Mouse (Mus musculus): ENCODE data around the gene Prkn.

Prkn gene

GRCm38 (mm10) chr17:11767301-11767700 lies 927.1 kb downstream of the Prkn start:
- peak; percentile 35 for DNase-seq

DNA sequence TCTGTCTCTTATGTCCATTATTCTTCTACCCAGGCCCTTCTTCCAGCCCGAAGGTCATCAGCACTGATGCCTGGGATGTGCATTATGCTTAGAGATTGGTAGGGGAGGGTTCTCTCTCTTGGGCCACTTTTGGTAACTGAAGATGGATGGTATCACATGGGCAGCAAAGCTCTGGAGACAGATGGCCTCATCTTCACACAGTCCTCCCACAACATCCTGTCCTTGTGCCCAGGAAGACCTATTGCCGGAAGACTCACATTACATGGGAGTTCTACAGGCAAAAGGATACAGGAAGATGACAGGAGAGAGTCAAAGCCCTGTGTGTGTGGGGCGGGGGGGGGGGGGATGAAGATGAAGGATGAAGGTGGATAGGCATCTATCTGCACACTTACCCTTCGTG lies 928.2 kb downstream of the Prkn start:
- DNase-seq = no peak

DNA sequence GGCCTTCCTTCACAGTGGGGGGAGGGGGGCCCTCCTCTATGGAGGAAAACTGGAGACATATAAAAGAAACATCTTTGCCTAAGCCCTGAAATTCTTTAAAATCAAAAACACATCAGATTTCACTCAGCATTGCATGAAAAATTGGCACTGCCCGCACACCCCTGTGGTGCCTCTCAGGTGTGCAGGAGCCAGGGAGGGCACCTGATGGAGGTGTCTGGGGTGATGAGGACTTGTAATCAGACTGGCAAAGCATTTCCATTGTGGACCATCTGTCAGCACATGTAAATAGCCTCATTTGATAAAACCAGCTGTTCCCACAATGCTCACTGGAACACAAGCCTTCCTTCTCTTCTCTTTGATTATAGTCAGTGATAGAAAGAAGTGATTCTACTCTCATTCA lies 928.8 kb downstream of the Prkn start:
- no peak for DNase-seq

- DNase-seq = no peak
Measured at GRCm38 (mm10) chr17:11769513-11769912, 929.3 kb downstream of the Prkn start.

- peak; percentile 44 for DNase-seq
Measured at GRCm38 (mm10) chr17:11779547-11779946, 939.4 kb downstream of the Prkn start.

DNA sequence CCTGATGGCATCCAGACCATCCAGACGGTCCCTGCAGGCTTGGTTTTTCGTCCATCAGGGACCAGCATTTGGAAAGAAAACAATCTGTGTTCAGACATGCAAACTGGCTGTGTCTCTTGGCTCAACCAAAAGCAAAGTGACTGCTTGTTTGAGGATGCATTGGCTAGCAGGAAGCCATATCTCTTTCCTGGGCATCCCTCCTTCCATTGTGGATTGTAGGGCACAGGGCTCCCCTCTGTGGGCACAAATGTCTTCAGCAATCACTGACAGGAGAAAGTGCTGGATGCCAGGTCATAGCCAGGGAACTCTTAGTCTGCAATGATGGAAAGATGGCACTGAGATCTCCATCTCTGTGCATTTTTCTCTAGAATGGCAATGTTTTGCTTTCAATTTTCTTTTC lies 939.8 kb downstream of the Prkn start:
- no peak for DNase-seq

DNA sequence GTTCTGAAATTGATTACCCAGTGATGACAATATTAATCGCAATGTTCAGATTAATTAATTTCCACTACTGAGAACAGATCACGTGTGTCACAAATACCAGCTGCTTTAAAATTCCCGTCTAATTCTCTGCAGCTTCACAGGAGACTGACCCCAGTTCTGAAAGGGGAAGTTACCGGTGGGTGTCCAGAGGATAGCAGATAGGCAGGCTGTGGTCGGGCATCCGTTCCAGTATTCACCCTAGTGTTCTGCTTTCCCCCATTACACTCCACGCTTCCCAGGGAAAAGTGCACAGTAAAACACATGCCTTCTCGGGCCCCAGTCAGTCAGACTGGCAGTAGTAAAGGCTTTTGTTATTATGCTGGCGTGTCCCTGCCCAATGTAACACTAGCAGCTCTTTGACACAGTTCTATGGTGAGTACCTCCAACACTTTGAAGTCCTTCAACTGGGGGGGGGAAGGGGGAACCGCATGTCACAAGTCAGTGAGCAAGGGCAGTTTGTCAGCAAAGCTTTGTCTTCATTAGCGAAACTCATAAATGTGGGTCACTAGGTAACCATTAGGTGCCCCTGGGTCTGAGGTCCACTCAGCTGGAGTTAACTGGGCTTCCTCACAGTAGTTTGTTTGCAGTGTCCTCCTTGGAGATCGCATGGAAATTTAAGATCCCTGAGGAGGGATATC lies 940.8 kb downstream of the Prkn start:
- DNase-seq = no peak

DNA sequence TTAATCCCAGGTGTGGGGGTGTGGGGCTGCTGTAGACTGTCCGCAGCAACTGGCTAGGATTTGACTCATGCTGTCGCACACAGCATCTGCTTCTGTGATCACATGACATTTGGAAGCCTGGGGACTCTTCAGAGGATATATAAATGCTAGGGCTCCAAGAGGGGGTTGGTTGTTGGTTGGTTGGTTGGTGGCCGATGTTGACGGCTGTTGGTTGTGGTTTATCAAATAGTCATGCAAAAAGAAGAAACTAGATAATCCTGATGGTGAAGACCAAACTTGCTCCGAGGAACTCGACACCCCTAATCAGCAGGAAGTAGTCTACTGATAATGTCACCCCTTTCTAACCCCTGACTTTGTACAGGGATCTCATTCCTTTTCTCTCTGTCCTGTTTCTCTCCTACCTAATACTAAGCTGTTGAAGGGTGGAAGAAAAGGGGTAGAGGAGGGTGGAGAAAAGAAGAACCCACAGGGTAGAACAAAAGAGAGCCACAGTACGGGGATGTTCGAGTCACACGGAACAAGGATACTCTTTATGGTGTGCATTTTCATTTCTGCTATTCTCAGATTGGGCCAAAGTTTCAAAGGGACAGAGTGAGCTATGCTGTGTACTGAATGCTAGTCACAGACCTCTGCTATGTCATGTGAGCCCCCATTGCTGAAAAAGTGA lies 948.2 kb downstream of the Prkn start:
- peak; percentile 10 for DNase-seq

- no peak for DNase-seq
Measured at GRCm38 (mm10) chr17:11795979-11796378, 955.8 kb downstream of the Prkn start.

GRCm38 (mm10) chr17:11801226-11801625 lies 961.0 kb downstream of the Prkn start:
- DNase-seq = peak; percentile 12

- DNase-seq = peak; percentile 24
Measured at GRCm38 (mm10) chr17:11807280-11807679, 967.1 kb downstream of the Prkn start.

DNA sequence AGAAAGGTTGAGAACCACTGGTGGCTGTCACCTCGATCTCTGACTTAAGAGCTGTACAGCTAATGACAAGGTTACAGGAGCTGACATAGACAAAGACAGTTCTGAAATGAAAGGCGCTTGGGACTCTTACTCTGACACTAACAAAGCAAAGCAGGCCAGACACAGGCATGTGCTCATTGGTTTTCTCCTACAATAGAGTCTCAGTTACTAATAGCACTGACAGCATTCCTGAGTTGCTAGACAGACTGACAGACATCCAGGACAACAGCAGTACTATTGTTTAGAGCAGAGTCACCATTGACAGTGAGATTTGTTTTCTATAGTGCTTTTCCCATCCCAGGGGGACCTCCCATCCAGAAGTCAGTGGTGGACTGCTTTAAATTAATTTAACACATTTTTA lies 977.7 kb downstream of the Prkn start:
- peak; percentile 43 for DNase-seq

DNA sequence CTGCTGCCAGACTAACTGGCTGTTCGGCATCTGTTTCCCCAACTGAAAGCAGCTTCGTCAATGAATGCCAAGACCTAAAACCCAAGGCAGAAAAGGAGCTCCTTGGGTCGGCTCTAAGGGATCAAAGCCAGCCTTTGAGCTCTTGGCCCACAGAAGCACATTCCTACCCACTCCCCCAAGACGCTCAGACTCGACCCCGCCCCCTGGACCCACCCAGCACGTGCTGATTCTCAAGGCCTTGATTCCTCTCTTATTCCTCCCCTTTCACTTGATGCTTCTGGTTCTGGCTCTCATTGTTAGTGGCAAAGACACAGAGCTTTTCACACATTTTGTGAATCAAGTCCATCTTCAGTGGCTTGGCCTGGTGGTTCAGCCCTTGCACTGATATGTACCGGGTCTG lies 979.3 kb downstream of the Prkn start:
- DNase-seq = peak; percentile 82

DNA sequence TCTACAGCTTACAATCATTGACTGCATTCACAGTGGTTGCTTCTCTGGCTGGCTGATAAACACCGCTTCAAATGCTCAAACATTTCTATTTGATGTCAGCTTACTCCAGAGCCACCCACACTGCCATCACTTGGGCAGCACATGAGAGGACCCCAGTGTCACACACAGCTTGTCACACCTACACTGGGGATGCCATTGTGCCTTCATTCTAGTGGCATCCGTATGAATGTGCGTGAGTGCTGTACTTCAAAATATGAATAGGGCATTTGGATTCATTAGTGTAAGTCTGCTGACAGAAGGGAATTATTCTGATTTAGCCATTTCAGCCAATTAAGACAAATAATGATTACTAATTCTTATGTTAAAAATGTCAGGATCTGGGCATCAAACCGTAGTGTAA lies 980.6 kb downstream of the Prkn start:
- peak; percentile 64 for DNase-seq

DNA sequence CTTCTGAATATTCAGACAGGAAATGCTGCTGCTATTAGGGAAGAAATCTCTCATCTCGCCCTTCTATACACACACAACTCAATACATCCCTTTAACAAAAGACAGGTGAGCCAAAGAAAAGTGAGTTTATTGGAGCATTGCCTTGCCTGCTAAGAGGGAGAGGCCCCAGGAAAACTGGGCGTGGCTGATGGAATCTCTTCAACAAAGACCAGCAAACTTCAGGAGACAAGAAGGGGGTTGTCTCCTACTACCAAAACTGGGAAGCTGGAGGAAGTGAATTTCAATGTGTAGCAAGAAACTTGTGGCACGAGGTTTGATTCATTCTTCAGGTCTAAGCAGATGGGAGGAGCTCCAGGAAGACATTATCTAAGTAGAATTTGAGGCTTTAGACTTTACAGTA lies 989.3 kb downstream of the Prkn start:
- peak; percentile 61 for DNase-seq

DNA sequence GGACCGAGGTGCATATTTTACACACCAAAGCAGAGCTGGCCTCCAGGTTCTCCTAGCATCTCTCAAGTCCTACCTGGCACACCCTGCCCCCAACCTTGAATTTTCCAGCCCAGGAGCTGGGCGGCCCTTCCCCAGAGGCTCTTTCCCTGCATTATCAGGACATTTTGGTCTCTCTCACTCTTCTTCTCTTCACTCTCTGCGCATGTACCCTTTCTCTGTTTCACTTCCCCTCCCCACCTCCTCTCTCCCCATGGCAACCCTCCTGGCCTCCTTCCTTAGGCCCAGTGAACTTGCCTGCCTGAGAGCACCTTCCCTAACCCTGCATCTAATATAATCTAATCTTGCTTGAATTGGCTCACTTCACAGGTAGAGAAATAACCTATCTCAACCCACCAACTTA lies 996.9 kb downstream of the Prkn start:
- peak; percentile 64 for DNase-seq

DNA sequence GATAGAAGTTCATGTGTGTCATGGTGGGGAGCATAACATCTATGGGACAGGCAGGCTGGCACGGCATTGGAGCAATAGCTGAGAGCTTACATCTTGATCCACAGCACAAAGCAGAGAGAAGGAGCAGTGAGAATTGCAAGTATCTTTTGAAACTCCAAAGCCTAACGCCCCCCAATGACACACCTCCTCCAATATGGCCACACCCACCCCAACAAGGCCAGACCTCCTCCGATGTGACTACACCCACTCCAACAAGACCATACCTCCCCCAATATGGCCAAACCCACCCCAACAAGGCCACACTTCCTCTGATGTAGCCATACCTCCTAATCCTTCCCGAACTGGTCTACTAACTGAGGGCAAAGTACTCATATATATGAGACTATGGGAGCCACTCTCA lies 1004.3 kb downstream of the Prkn start:
- DNase-seq = peak; percentile 86

DNA sequence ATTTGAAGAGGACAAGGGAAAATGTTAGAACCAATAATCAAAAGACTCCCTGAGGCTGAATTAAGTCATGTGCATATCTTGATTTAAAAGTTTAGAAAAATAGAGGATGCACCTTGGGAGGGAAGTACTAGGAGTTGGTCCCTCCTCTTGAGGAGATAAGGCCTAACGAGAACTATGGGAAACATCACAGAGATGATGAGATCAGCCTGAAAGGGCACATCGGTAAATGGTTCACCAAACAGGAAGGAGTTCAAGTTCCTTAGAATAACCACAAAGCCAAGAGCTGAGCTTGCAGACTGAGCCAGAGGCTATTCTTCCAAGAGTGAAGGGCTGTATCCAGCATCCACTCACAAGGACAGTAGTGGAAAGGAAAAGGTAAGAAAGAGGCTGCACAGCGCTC lies 1004.8 kb downstream of the Prkn start:
- DNase-seq = peak; percentile 51

GRCm38 (mm10) chr17:11845506-11845905 lies 1005.3 kb downstream of the Prkn start:
- peak; percentile 46 for DNase-seq

DNA sequence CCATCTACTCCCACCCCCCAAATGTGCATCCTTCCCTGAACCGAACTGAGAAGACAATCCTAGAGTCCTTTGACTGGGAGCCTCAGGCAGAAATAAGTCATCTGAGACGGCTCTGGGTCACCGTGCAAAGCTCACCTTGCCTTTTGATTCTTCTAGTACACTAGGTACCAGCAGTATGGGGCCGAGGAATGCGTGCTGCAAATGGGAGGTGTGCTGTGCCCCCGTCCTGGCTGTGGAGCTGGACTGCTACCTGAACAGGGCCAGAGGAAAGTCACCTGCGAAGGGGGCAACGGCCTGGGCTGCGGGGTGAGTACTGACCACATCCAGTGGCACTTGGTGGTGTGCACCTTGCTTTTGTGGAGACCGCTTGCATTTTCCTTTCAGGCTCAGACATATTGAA lies 1014.4 kb downstream of the Prkn start:
- DNase-seq = peak; percentile 40

DNA sequence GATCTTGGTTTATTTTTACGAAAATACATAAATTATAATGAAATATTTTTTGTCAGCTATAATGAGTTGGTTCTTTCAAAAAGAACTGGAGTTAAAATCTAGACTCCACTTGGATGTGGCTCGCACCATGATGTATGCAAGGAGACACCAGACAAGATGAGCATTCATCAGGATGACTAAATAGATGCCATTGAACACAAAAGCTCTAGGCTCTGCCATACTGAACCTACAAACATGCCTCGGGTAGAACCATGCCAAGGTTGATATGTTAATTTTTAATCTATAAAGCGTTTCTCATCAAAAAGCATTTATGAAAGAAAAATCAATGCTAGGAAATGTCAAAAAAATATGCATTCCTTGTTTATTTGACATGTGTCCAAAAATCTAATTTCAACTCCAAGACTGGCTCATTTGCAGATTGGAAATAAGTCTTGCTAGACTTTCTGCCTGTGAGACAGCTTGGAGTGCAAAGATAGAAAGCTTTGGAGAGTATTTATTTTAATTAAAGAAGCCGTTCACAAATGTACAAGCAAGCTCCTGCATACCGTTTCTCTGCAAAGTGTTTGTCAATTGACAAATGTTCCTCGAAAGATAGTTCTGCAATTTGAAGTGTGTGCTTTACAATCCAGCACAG lies 1018.7 kb downstream of the Prkn start:
- no peak for DNase-seq

DNA sequence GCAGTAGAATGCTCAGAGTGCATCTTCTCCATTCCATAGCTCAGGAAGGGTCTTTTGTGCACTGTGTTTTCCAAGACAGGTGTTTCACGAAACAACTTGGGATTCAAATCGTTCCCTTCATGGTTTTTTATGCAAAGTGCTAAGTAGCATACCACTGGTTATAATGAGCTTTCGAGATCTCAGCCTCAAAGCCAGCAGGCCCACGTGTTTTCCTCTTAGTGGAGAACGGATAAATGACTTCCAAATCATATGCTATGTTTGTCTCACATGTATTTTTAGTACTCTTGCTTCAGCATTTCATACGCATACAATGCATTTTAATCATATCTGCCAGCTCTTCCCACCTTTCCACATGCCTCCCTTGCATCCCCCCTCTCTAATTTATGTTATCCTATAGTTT lies 1021.0 kb downstream of the Prkn start:
- peak; percentile 28 for DNase-seq

DNA sequence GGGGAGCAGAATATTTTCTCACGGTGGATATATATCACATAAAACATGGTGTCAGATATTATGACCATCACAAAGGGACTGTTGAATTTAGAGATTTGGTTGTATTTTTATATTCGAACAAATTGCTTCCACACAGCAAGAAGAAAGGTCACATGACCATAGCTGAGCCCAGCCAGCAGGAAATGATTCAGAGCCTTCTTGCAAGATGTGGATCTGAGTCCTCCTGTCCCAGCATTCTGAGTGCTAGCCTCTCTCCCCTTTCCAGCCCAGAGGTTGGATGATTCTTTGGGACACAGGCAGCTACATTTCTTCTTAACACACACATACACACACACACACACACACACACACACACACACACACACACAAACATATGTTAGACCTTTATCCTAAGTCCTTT lies 1022.2 kb downstream of the Prkn start:
- peak; percentile 73 for DNase-seq

GRCm38 (mm10) chr17:11863017-11863416 lies 1022.8 kb downstream of the Prkn start:
- peak; percentile 37 for DNase-seq
